Mouse (Mus musculus): Measurements from ENCODE around the gene E130308A19Rik. TPM values are rescaled to one million over a fixed set of nuclear protein-coding genes. Genes with fewer than 3 reads are reported as not detected.

E130308A19Rik gene
- polyA plus RNA-seq, 1 experiment from 2014 or later, result 17.7 TPM

Other genes with a start within 250 kb of the E130308A19Rik start
- 9.1 and 12.6 TPM in 2 replicates for gene Susd1, start 187.6 kb upstream of the E130308A19Rik start, polyA plus RNA-seq (2015; fragmentation: Nextera tagmentation; extraction: Ambion mirVana)
- gene Ptbp3, start 76.8 kb upstream of the E130308A19Rik start, polyA plus RNA-seq (2015; fragmentation: Nextera tagmentation; extraction: Ambion mirVana), result 50.7 and 55.3 TPM in 2 replicates
- 21.9 and 23.8 TPM in 2 replicates for gene Hsdl2, start 44.6 kb upstream of the E130308A19Rik start, polyA plus RNA-seq (2015; fragmentation: Nextera tagmentation; extraction: Ambion mirVana)
- gene Inip, start 175.4 kb downstream of the E130308A19Rik start, polyA plus RNA-seq (2015; fragmentation: Nextera tagmentation; extraction: Ambion mirVana), result 44.0 and 46.9 TPM in 2 replicates
- gene Snx30, start 179.6 kb downstream of the E130308A19Rik start, polyA plus RNA-seq (2015; fragmentation: Nextera tagmentation; extraction: Ambion mirVana), result 7.3 and 8.6 TPM in 2 replicates

Data from stomach, embryonic 15.5 days (tissue).